Mouse (Mus musculus): ENCODE data around the gene Brd2. TPM values are rescaled to one million over a fixed set of nuclear protein-coding genes. Genes with fewer than 3 reads are reported as not detected.
"Not testable (repeated sequence)": the region's sequence is repeated elsewhere in the genome, so short reads cannot be mapped to it uniquely, and the experiment has no call there.

Gene Brd2
- 100 to 1,000 TPM; 181 to 210 (median 190) TPM for total RNA-seq (2022)

GRCm38 (mm10) chr17:34122188-34122984, at the start of gene Brd2:
Brd2 (minus strand) TSS chr17:34122634.
- peak; percentile 91 to 95 for DNase-seq (ENCODE audit: low spot score in 2 of 2)

DNA sequence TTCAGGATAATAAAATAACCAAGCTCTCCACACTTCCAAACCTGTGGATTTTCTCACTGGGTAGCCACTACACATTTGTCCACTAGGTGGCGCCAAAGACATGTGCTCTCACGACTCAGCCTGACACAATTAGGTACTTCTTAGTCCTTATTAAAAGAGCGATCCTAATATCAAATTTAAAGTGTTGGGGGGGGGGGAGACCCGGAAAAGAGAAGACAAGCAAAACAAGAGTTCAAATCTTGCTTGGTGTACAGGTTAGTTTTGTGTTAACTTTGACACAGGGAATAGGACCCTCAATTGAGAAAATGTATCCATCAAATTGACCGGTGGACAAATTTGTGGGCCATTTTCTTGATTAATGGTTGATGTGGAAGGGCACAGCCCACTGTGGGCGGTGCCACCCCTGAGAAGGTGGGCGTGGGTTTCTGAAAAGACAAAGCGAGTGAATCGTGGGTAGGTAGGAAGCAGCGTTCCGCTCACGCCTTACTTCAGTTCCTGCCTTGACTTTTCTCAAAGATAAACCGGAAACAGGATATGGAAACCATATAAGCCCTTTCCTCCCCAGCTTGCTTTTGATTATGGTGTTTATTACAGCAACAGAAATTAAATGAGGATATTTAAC, 48.6 kb upstream of the Brd2 start:
- peak; percentile 30 to 65 for DNase-seq (ENCODE audit: low spot score in 2 of 2)

DNA sequence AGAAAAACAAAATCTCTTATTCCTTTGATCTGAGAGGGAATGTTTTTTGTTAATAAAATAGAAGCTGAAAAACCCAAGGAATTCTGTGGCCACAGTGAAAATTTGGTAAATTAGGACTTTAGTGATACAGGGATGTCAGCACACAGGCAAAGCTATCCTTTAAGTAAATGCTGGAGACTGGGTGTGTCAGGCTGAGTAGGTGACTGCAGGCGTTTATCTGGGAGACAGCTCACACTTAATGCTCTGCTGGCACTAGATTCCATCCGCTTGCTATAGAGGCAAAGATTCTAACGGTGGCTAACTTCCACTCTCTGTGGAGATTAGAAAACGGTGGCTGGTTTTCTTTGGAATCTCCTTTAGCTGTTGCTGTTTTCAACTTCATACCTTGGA, 48.0 kb upstream of the Brd2 start:
- no peak for DNase-seq (ENCODE audit: low spot score in 2 of 2)

- no peak for DNase-seq (ENCODE audit: low spot score in 2 of 2)
Measured at GRCm38 (mm10) chr17:34169279-34169678, 46.8 kb upstream of the Brd2 start.

GRCm38 (mm10) chr17:34165033-34165730, 42.7 kb upstream of the Brd2 start:
- no peak for DNase-seq (ENCODE audit: low spot score in 2 of 2)

DNA sequence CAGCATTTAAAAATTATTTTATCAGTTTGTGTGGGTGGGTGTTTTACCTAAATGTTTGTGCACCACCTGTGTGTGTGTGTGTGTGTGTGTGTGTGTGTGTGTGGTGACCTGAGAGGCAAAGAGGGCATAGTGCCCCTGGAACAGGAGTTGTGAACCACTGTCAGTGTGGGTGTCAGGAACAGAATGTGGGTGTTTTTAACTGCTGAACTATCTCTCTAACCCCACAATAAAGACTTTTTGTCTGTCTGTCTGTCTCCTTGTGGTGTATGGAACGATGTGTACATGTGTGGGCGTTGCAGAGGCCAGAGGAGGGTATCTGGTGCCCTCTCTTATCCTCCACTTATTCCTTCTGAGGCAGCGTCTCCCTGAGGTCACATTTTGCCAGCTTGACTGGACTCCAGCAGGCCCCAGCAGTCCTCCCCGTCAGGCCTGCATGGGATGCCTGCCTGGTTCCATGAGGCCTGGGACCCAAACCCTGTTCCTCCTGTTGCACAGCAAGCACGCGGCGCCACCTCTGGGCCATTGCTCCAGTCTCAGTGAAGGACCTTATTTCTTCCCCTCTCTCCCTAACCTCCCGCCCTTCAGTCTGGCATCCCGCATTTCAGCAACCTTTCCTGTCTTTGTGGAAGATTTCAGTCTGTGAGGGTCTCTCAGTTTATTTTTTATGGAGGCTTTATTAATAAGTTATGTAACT, 41.9 kb upstream of the Brd2 start:
- DNase-seq (ENCODE audit: low spot score in 2 of 2) = no peak

DNA sequence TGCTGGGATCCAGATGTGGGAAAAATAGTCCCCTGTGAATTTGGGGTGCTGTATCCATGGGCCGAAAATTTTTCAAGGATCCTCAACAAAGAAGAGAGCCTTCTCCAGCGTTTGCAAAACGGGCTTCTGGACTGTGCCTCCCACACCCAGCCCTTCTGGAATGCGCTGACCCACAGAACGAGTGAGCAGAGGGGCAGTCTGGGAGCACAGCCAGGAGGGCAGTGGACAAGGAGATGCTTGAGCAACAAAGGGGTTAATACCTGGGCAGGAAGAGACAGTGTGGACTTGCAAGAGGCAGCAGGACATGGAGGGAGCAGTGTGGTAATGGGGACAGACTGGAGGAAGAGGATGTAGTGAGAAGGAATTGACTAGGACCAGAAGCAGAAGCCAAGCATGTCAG, 33.1 kb upstream of the Brd2 start:
- no peak for DNase-seq (ENCODE audit: low spot score in 2 of 2)

DNA sequence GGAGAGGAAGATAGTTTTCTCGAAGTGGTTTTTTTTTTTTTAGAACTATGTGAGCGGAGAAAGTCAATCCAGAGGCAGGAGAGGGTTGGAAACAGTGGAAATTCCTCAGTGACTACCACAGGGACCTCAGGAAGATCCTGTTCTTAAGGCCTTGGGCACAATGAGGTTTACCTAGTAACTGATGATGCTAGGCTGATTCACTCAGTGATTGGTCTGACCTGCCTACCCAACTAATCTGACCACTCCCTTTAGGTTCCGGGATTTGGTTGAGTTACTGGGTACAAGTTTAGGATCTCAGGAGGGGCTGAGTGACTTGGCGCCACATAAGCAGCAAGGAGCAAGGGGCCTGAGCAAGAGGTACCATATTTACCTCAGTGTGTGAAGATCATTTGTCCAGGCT, 30.5 kb upstream of the Brd2 start, which contains the start of gene H2-DMb1:
Gene H2-DMb1 (plus strand): TSS at position 150 of the 400 bp plus-strand sequence.
- DNase-seq (ENCODE audit: low spot score in 2 of 2) = no peak

DNA sequence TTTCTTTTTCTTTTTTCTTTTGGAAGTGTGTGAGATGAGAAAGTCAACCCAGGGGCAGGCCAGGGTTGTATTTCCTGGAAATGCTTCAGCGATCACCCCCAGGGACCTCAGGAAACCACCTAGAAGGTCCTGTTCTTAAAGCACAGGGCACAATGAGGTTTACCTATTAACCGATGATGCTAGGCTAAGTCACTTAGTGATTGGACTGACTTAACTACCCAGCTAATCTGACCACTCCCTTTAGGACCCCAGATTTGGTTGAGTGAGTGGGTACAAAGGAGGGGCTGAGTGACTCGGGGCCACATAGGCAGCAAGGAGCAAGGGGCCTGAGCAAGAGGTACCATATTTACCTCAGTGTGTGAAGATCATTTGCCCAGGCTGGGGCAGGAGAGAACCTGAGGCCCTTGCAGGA, 22.5 kb upstream of the Brd2 start:
- DNase-seq (ENCODE audit: low spot score in 2 of 2) = no peak

DNA sequence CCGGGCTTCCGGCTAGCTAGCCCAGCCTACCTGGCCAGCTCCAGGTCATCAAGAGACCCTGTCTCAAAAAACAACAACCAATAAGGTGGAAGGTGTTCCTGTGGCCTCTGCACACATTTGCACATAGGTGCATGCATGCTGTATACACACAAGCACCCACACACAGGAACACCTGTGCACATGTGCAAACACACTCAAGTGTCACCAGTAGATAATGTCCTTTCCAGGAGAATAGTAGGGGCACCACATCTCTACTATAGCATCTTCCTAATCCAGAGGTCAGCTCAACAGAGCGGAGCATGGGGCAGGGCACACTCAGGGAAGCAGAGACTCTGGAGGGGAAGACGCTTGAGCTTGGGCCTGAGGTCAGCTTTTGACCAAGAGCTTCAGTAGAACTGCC, 21.8 kb upstream of the Brd2 start:
- DNase-seq (ENCODE audit: low spot score in 2 of 2) = not testable (repeated sequence)

DNA sequence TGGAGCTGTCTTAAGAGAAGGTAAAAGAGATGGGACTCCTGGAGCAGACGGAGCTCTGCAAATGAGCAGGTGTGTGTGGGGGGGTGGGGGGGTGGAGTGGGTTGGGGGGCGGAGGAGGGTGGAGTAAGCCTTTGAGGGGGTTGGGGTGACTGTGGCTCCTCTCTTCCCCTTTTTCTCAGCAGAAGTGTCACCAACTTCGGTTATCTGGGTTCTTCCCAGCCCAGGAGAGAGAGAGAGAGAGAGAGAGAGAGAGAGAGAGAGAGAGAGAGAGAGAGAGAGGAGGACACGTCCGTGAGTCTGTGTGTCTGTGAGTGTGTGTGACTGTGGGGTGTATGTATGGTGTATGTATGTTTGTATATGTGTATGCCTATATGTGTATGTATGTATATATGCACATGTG, 21.0 kb upstream of the Brd2 start:
- no peak for DNase-seq (ENCODE audit: low spot score in 2 of 2)

DNA sequence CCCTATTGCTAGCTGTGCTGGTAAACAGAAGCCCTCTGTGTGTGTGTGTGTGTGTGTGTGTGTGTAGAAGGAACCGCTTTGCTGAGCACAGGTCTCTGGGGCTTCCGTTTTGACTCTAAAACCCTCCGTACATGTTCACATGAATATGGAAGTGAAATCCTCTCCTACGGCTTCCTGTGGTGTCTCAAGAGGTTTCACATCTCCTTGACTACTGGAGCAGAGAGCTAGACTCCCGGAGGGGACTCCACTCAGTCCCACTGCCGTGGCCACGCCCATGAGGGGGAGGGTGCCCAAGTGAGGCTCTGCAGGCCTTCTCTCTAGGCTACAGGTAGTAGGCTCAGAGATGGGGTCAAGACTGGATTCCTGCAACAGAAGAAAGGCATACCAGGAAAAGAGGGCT, 20.6 kb upstream of the Brd2 start, which contains the start of gene H2-DMb2:
Gene H2-DMb2 (plus strand): TSS at position 275 of the 400 bp plus-strand sequence.
- DNase-seq (ENCODE audit: low spot score in 2 of 2) = no peak

DNA sequence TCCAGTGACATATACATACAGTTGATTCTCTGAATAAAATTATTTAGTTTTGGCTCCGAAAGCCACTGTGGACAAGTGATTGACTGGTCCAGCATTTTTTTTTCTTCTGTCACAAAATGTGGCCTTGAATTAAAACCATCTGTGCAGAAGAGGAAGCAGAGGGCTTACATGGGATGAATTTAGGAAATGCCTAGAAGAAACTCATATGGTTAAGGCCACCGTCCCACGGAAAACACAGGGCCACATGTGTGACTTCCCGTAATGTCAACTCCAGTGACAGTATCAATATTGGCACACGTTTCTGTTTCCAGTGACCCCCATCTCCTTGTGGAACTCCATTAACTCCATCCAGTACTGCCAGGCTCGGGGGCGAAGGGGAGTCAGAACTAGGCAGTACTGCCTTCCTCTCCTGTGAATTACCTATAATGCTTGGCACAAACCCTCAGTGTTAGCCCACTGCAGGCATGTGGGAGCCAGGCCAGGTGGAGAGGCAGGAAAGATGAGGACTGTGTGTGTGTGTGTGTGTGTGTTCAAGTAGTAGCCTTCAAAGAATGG, 20.1 kb upstream of the Brd2 start:
- no peak for DNase-seq (ENCODE audit: low spot score in 2 of 2)

GRCm38 (mm10) chr17:34141448-34141847, 19.0 kb upstream of the Brd2 start:
- DNase-seq (ENCODE audit: low spot score in 2 of 2) = no peak

- no peak for DNase-seq (ENCODE audit: low spot score in 2 of 2)
Measured at GRCm38 (mm10) chr17:34140240-34140639, 17.8 kb upstream of the Brd2 start.

DNA sequence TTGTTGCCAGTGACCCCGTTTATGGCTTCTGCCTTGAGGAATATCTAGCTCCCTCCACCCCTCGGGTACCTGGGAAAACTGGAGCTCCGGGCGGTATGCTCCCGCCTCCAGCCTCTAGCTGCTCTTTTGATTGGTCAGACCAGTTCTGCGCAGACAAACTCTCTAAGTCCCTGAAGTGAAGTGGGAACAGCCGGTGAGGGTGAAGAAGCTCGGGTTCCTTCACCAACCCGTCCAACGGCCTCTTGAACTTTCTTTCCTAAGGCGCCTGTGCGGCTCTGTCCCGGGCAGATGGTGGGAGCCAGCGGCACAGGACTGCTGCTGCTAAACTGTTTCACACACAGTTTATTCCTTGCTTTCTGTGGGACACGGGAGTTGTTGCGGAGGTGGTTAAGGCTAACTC, 17.0 kb upstream of the Brd2 start:
- DNase-seq (ENCODE audit: low spot score in 2 of 2) = no peak

GRCm38 (mm10) chr17:34138655-34139054, 16.2 kb upstream of the Brd2 start:
- no peak for DNase-seq (ENCODE audit: low spot score in 2 of 2)

GRCm38 (mm10) chr17:34137601-34138000, 15.2 kb upstream of the Brd2 start:
- DNase-seq (ENCODE audit: low spot score in 2 of 2) = no peak

DNA sequence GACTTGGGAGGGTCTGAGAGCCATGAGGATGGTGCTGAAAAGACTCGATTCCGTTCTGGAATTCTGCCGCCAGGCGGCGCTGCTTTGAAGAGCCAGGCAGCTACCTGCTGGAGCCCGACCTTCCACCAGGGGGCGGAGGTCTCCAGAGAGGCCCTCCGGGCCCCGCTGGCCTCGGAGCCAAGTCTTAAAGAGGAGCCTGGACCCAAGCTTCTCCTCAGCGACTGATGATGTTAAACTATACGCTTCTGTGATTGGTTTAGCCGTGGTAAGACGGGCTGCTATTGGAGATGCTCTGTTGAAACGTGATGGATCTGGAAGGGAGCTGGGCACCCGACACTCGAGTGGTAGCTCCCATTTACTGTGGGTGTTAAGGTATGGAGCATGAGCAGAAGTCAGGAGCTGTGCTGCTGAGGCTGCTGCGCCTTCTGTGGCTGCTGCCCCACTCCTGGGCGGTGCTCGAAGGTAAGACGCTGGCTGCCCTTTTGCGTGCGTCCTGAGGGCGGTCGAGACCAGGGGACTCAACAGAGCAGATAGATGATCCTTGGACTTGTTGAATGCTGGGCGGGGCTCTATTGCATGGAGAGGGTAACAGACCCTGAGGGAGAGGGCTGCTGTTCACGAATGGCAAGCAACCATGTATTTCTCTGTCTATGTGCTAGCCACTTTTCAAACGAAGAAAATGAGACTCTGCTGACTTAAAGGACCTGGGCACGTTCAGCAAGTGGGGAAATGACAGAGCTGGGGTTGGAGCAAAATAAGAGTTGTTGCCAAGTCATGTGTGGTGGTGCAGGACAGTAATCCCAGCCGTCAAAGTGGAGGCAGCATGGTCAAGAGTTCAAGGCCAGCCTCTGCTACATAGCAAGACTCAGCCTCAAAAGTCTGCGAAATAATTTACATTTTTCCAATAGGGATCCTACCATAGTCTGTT, 13.1 kb upstream of the Brd2 start:
- peak; percentile 98 for DNase-seq (ENCODE audit: low spot score in 2 of 2)

DNA sequence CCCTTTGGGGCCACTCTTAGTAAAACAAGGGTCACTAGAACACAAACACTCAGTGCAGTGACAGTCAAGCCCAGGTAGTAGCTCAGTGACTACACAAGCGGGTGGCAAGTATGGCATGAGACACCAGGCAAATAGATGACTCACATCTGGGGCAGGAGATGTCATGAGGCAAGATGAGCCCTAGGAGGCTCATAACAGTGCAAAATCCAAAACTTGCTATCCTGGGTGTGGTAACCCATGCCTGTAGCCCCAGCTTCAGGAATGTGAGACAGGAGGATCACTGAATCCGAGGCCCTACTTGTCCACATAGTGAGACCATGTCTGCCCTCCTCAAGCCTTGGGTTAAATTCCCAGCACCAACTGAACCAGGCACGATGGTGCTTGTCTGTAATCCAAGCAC, 12.0 kb upstream of the Brd2 start:
- no peak for DNase-seq (ENCODE audit: low spot score in 2 of 2)

Data from left cerebral cortex, adult 8-10 months (tissue).